Mouse (Mus musculus) megakaryocyte, adult 5-6 weeks (primary cell): ENCODE results near the gene Pfkfb3. TPM values are rescaled to one million over a fixed set of nuclear protein-coding genes. Genes with fewer than 3 reads are reported as not detected.
"Not testable (repeated sequence)": the region's sequence is repeated elsewhere in the genome, so short reads cannot be mapped to it uniquely, and the experiment has no call there.

ENCODE experiments used
- ATAC-seq: 2 replicates; pipeline ENCODE4 v1.8.0; 2016; ENCODE audit warnings: mild to moderate bottlenecking, inconsistent platforms; ENCODE audit not compliant: poor library complexity, severe bottlenecking
- total RNA-seq, 2 experiments: library from RNA; stranded (forward) in 1 of 2; stranded (reverse) in 1 of 2; fragments of 153-499, 151-499 nt in 1 of 2; fragments of 221-1000, 200-1000 nt in 1 of 2; gene quantifications; 2 replicates each; pipeline versions ENCODE4 v1.2.3 to v1.2.4; 2015 to 2017

Gene Pfkfb3
- total RNA-seq, 2 experiments from 2014 or later: 22.1 to 24.5 TPM

- no peak for ATAC-seq
Measured at GRCm38 (mm10) chr2:11552297-11552821, 1.5 kb downstream of the Pfkfb3 start.

- no peak for ATAC-seq
Measured at GRCm38 (mm10) chr2:11551726-11552125, 2.2 kb downstream of the Pfkfb3 start.

GRCm38 (mm10) chr2:11548508-11548907, 5.4 kb downstream of the Pfkfb3 start:
- peak; percentile 51 for ATAC-seq

DNA sequence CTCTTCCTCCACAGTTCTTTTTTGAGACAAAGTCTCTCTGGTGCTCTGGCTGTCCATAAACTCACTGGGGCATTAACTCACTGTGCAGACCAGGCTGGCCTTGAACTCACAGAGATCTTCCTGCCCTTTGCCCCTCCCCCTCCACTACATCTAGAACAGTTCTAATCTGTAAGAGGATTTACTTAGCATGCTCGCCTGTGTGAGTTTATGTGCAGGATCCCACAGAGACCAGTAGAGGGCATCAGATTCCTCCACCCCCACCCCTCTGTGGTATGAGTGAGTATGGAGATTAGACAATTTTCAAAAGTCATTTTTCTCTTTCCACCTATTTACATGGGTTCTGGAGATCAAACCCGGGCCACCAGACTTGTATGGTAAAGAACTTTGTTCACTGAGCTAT, 6.3 kb downstream of the Pfkfb3 start:
- ATAC-seq: peak; percentile 41

GRCm38 (mm10) chr2:11546091-11546490, 7.8 kb downstream of the Pfkfb3 start:
- ATAC-seq: no peak

DNA sequence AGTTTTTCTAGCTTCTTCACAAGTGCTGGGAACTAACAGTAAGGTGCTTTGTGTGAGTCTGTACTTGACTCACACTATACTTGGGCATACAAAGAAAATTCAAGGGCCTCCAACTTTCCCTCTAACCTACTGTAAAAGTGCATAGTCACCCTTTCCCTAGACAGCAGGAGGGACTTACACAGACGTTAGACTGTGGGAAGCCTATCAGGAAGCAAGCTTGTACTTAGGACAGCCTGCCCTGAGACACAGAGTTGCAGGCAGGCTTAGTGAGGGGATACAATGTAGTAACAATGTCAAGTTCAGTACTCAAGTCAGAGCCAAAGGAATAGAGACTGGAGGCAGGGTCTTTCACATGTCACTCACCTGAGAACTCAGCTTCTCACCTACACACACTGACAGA, 8.5 kb downstream of the Pfkfb3 start:
- no peak for ATAC-seq

- ATAC-seq: peak; percentile 43
Measured at GRCm38 (mm10) chr2:11544342-11544741, 9.5 kb downstream of the Pfkfb3 start.

- ATAC-seq: no peak
Measured at GRCm38 (mm10) chr2:11543158-11543557, 10.7 kb downstream of the Pfkfb3 start.

DNA sequence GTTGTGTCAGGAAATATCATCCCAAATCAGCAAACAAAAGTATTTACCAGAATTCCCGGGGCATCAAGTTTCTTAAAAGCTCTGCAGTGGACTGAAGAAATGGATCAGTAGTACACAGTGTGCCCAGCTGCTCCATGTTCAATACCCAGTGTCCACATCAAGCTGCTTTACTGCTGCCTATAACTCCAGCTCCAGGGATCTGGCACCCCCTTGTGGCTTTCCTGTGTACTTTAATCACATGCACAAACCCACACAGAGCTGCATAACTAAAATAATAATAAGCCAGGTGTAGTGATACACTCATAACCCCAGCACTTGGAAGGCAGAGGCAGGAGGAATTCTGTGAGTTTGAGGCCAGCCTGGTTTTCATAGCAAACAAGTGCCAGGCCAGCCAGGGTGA, 11.2 kb downstream of the Pfkfb3 start:
- peak; percentile 68 for ATAC-seq

DNA sequence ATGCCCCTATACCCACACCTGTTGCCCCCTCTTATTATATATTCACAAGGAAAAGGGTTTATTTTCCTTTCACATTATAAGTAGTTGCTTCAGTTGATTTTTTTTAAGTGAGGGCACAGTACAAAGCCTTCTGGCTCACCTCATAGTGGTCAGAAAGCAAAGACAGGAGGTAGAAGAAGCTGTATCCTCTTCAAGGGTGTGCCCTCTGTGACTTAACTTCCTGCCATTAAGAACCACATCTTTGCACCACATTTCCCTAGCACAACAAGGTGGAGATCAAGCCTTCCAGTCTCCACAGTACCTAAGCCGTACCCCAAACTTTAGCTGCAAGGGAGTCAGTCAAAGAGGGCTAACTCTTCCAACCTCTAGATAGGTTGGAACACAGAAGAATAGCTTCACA, 11.8 kb downstream of the Pfkfb3 start:
- peak; percentile 51 for ATAC-seq

- not testable (repeated sequence) for ATAC-seq
Measured at GRCm38 (mm10) chr2:11541528-11541927, 12.3 kb downstream of the Pfkfb3 start.

DNA sequence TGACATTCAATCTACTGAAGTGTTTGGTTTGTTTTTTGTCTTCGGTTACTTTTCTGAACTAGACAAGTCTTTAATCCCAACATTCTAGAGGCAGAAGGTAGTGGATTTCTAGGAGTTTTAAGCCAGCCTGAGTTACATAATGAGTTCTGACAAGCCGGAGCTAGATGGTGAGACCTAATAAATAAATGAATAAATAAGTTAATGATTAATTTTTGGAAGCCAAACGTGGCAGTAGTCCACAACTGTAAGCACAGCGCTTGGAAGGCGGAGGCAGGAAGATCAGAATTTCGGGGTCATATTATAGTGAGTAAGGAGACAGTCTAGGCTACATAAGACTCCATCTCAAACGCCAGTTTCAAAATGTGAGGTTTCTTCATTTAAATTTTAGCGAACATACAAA, 17.9 kb downstream of the Pfkfb3 start:
- ATAC-seq: no peak

GRCm38 (mm10) chr2:11535412-11535928, 18.4 kb downstream of the Pfkfb3 start:
- peak; percentile 97 for ATAC-seq

GRCm38 (mm10) chr2:11534826-11535225, 19.1 kb downstream of the Pfkfb3 start:
- no peak for ATAC-seq

GRCm38 (mm10) chr2:11530101-11530500, 23.8 kb downstream of the Pfkfb3 start:
- peak; percentile 65 for ATAC-seq

GRCm38 (mm10) chr2:11526063-11526462, 27.8 kb downstream of the Pfkfb3 start:
- no peak for ATAC-seq

DNA sequence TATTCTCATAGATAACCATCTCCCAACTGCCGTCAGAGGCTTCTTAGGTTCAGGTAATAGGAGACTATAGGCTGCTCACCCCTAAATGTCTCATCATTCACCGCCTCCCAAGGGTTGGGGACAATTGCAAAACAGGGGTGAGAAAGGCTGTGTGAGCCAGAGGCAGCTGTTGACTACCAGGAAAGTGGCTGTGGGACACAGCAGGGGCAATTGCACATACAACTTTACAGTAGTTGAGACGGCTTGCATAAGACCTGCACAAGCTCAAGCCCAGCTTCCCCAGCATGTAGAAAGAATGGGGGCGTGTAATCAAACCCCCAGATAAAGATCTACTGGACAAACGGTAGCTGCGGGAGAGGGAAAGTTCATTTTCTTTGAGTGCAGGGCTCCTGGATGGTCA, 29.1 kb downstream of the Pfkfb3 start:
- peak; percentile 79 for ATAC-seq

DNA sequence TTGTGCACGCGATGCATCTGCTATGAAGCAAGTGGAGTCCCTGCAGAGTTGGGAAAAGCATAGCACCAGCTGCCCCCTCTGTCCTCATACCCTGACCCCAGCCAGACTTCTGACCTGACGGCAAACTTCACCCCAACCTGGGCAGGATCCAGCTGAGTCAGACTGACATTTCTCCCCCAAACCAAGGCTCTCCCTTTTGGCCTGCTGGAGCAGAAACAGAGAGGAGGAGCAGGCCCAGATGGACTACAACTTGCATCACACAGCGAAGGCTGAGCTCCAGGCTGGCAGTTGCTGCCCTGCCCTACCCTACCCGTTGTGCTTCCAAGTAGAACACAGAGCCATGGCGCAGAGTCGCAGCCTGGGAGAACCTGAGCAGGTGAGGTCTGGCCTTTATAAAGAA, 32.1 kb downstream of the Pfkfb3 start:
- ATAC-seq: no peak

- ATAC-seq: no peak
Measured at GRCm38 (mm10) chr2:11520786-11521185, 33.1 kb downstream of the Pfkfb3 start.

DNA sequence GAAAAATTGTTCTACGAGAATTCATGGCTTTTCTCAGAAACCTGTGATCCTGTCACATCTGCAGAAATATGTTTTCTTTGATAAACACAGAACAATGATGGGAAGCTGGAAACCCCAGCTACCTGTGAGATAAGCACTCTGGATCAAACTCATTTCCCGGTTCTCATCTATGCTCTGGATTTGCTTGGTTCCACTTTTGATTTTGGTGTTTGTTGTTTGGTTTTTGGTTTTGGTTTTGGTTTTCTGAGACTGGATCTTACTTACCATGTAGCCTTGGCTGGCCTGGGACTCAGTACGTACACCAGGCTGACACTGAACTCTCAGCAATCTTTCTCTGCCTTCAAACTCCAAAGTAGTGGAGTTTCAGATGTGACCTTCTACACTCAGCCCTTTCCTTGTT, 38.0 kb downstream of the Pfkfb3 start:
- no peak for ATAC-seq

DNA sequence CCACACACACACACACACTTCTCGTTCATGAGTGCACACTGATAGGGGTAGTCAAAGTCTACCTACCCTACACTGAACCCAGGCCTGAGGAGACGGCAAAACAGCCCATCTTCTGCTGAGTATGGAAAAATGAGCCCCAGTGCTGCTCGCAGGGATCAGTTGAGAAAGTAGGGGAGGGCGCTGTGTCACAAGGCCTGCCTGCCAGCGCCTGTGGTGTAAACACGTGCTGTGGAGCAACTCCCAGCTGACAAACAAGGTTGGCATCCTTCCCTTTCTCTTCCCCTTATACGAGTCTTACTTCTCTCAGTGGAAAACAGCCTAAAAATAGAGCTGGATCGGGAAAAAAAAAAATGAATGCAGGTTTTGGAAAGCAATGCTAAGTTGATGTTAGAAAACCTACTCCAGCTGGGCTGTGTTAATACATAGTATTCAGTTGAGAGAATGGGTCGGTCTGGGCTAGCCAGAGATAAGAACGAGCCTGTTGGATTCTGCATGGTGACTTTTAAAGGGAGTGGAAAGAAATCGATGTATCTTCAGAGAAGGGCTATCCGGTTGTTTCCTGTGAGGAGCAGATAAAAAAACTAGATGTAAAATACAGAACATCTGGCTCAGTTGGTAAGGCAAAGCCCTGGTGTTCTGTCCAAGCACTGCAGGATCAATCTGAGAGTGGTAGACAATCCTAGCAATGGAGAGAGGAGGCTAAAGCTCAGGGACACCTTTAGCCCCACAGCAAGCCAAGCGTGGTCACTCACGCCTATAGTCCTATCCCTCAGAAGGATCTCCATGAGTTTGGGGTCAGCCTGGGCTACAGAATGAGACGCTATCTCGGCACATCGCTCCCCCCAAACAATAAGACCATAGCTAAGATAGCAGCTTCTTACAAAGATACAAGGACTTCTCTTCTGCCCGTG, 40.6 kb downstream of the Pfkfb3 start:
- peak; percentile 94 for ATAC-seq

- ATAC-seq: peak; percentile 74
Measured at GRCm38 (mm10) chr2:11512127-11512526, 41.8 kb downstream of the Pfkfb3 start.
